Mouse (Mus musculus): ENCODE measurements around the gene Lnx2. TPM values are rescaled to one million over a fixed set of nuclear protein-coding genes. Genes with fewer than 3 reads are reported as not detected.

The Lnx2 gene
- total RNA-seq, 2 experiments from 2014 or later, result 17.0 to 18.3 TPM

- no peak for DNase-seq
These were observed 58.9 kb downstream of the Lnx2 start for GRCm38 (mm10) chr5:147017526-147017925.

- no peak for DNase-seq
These were observed 59.8 kb downstream of the Lnx2 start for GRCm38 (mm10) chr5:147016622-147017021.

DNA sequence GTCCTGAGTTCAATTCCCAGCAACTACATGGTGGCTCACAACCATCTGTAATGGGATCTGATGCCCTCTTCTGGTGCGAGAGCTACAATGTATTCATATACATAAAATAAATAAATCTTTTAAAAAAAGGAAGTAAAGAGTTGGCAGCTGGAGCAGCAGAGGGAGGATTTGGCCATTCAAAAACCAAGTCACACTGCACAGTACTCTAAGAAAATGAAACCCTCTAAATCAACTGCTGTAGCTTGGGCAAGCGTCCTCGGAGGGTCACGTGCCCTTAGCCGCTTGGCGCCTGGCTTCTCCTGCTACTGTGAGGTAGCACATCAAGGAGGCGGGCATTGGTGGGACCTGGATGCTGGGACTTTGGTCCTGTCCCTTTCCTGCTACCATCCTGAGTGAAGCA lies 61.2 kb downstream of the Lnx2 start:
- DNase-seq, result no peak

GRCm38 (mm10) chr5:147013845-147014244 lies 62.5 kb downstream of the Lnx2 start:
- no peak for DNase-seq

- no peak for DNase-seq
These were observed 65.1 kb downstream of the Lnx2 start for GRCm38 (mm10) chr5:147011333-147011732.

DNA sequence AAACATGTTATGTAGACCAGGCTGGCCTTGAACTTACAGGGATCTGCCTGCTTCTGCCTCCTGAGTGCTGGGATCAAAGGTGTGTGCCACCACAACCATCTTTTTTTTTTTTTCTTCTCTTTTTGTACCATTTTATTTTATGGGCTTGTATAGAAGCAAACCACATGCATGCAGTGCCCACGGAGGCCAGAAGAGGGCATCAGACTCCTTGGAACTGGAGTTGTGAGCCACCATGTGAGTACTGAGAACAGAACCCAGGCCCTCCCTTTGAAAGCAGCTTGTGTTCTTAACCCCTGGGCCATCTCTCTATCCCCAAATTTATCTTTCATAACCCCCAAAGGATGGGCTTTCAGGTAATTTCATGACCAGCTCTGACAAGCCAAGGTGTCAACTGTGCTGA lies 73.1 kb downstream of the Lnx2 start:
- DNase-seq, result no peak

- DNase-seq, result no peak
These were observed 75.1 kb downstream of the Lnx2 start for GRCm38 (mm10) chr5:147001312-147001711.

DNA sequence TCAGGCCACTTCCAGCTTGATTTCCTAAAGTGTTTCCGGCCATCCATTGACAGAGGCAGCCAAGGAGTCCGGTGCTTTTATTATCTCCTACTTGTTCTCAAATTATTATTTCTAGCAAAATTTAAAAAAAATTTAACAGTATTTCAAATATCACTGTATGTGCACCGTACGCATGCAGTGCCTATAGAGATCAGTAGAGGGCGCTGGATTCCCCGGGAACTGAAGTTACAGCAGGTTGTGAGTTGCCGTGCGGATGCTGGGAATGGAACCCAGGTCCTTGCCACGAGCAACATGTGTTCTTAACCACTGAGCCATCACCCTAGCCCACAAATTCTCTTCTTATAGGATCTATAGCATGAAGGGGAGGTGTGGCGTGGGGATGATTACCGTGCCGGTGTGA lies 77.6 kb downstream of the Lnx2 start:
- no peak for DNase-seq

DNA sequence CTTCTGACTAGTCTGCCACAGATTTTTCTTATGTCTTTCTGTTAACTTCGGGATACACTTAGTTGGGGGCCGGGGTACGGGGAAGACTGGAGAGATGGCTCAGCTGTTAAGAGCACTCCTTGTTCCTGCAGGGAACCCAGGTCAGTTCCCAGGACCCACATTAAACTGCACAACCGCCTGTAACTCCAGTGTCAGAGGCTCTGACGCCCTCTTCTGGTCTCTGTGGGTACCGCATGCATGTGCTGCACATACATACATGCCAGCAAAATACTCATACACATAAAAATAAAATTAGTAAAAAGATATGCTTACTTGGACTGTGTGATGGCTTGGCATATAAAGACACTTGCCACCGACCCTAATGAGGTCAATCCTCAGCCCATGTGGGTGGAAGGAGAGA lies 79.6 kb downstream of the Lnx2 start:
- no peak for DNase-seq

DNA sequence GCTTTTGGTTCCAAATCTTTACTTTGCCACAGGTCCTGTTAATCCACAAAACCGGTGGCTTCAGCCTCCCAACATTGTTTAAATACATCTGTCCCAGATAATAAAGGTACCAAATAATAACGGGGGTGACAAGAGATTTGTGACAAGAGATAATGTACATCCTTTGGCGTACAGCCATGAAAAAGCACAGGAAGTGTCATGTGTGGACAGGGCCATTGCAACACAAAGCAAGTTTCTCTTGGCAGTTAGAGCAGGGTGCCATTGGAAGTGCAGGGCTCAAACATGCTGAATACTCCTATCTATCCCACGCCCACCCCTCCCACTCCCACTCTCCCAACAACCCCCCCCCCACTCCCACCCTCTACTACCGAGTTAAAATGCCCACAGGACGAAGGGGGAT lies 81.4 kb downstream of the Lnx2 start:
- DNase-seq, result no peak

- peak; percentile 86 for DNase-seq
These were observed 82.9 kb downstream of the Lnx2 start for GRCm38 (mm10) chr5:146993509-146993908.

GRCm38 (mm10) chr5:146989051-146989450 lies 87.3 kb downstream of the Lnx2 start:
- peak; percentile 73 for DNase-seq

- no peak for DNase-seq
These were observed 88.8 kb downstream of the Lnx2 start for GRCm38 (mm10) chr5:146987588-146987987.

- no peak for DNase-seq
These were observed 90.5 kb downstream of the Lnx2 start for GRCm38 (mm10) chr5:146985725-146986433.

- peak; percentile 78 for DNase-seq
These were observed 93.2 kb downstream of the Lnx2 start for GRCm38 (mm10) chr5:146983216-146983615.

GRCm38 (mm10) chr5:146981376-146981775 lies 95.0 kb downstream of the Lnx2 start:
- DNase-seq, result peak; percentile 25

GRCm38 (mm10) chr5:146974781-146975123 lies 101.6 kb downstream of the Lnx2 start:
- DNase-seq, result no peak

DNA sequence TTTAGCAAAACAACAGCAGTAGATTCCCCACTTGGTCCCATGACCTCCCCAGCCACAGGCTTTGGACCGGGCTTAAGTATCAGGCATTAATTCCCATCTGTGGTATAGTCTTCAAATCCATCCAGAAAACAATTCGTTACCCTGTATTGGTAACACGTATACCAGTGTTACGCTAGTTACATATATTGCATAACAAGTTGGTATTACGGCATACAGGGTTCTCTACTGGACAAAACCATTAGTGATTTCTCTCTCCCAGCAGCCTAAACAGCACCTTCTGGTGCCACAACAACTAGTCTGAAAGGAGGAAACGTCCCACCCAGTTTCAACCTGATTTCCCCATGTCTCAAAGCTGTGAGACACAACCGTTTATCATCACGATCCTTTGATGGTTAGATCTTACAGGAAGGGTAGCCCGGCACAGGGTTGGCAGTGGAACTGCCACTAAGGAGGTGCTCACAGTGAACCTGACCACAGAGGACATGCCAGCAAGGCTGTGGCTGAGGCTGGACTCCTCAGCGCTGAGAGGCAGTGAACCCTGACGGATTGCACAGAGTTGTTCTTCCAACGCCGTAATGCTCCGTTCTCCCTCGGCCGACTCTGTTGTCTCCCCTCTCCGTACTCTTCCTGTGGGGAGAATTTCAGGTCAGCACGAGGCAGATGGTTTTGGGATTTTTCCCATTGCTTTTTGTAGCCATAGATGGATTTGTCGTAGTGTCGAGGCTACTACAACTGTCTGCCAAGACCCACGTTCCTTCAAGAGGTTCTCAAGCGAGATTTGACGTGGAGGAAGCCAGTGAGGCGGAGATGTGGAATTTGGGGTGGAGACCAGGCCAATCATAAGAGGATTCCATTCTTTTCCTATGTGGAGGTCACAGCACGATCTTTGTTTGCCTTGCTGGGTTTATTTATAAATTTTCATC lies 102.3 kb downstream of the Lnx2 start:
- no peak for DNase-seq

GRCm38 (mm10) chr5:146973353-146973752 lies 103.0 kb downstream of the Lnx2 start:
- DNase-seq, result no peak

- no peak for DNase-seq
These were observed 104.4 kb downstream of the Lnx2 start for GRCm38 (mm10) chr5:146971776-146972561.

- no peak for DNase-seq
These were observed 107.5 kb downstream of the Lnx2 start for GRCm38 (mm10) chr5:146968695-146969393.
